ENCODE assay signal across 8 mouse cellular contexts in the genomic region with DNA sequence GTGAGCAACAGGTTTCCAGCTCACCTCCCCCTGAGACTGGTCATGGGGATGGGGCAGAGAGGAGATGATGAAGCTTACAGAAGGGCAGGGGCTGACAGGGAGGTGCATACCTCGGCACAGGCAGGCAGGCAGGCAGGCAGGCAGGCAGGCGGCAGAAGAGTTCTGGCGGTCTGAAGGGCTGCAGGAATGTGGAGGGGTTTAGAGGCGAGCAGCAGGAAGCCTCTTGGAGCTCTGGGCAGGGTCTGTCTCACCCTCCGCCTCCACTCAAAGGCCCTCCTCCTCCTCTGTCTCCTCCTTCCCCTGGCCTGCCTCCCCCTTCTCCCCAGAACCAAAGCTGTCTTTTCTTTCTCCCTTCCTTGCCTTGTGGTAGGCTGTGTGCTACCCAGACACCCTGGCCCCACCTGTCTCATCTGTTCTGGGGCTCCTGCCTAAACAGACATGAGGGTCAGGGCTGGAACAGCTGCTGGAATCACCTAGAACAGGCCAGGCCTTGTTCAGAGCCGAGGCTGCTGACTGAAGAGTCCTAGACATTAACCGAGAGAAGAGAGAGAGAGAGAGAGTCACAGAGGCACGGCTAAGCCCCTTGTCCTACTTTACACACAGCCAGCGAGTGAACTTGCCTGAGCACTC. TPM values are rescaled to one million over a fixed set of nuclear protein-coding genes. Genes with fewer than 3 reads are reported as not detected.
DNase-seq lines count a peak whose midpoint lies in the region; ATAC-seq and TF ChIP-seq lines count a peak whose summit lies in the region.

No protein-coding gene starts in this region.

- peak; percentile 67; the same call in 1 of the 2 replicates for TF ChIP-seq POLR2A in limb, embryonic 14.5 days (IDR thresholded peaks at IDR 0.05; ENCODE audit: borderline replicate concordance, extremely low read depth, insufficient read depth, insufficient read length)

- H3K4me3 ChIP-seq in ES-E14 (ENCODE audit: insufficient read depth in 1 of 2, low read depth in 1 of 2, low read length in 2 of 2, poor library complexity in 1 of 2, severe bottlenecking in 1 of 2) = peak overlapping the region; percentile 71 to 73
- peak overlapping the region; percentile 81 for H3K4me3 ChIP-seq in gastrocnemius, adult 2 months
- peak overlapping the region; percentile 35 for H3K4me3 ChIP-seq in hindbrain, embryonic 14.5 days (replicated peaks; ENCODE audit: low read length)
- H3K4me3 ChIP-seq in limb, embryonic 14.5 days (replicated peaks; ENCODE audit: low read length) = peak overlapping the region; percentile 76
- H3K4me3 ChIP-seq in midbrain, embryonic 16.5 days (ENCODE audit: low read depth, low read length) = peak overlapping the region; percentile 33

- TF ChIP-seq CTCF in gastrocnemius, adult 2 months (IDR thresholded peaks at IDR 0.05) = no peak

- H3K36me3 ChIP-seq in ES-E14 (ENCODE audit: control insufficient read depth, insufficient read depth, low read length, poor library complexity, severe bottlenecking) = no peaks in the 10 kb centered on the region
- no peaks in the 10 kb centered on the region for H3K36me3 ChIP-seq in hindbrain, embryonic 14.5 days (replicated peaks; ENCODE audit: control insufficient read depth, insufficient read depth)
- H3K36me3 ChIP-seq in limb, embryonic 14.5 days (ENCODE audit: control insufficient read depth, insufficient read depth, low read length) = peaks cover 11% of the 10 kb centered on the region
- H3K36me3 ChIP-seq in midbrain, embryonic 16.5 days (ENCODE audit: control insufficient read depth, insufficient read depth, low read length) = no peaks in the 10 kb centered on the region

- peak overlapping the region; percentile 62 for H3K9ac ChIP-seq in ES-E14 (ENCODE audit: insufficient read depth, low read depth, low read length, poor library complexity, severe bottlenecking)
- peak overlapping the region; percentile 60 for H3K9ac ChIP-seq in hindbrain, embryonic 14.5 days
- peak overlapping the region; percentile 88 for H3K9ac ChIP-seq in limb, embryonic 14.5 days (ENCODE audit: low read depth, low read length, severe bottlenecking)
- no peak overlapping the region for H3K9ac ChIP-seq in midbrain, embryonic 16.5 days (ENCODE audit: low read depth, low read length)

- H3K4me2 ChIP-seq in hindbrain, embryonic 14.5 days (replicated peaks) = peak overlapping the region; percentile 42
- H3K4me2 ChIP-seq in limb, embryonic 14.5 days (replicated peaks; ENCODE audit: low read depth, low read length, severe bottlenecking) = peak overlapping the region; percentile 83
- H3K4me2 ChIP-seq in midbrain, embryonic 16.5 days (ENCODE audit: low read length) = peak overlapping the region; percentile 58

- no peaks in the 10 kb centered on the region for H3K27me3 ChIP-seq in hindbrain, embryonic 14.5 days (ENCODE audit: control insufficient read depth, insufficient read depth, low read length)
- no peaks in the 10 kb centered on the region for H3K27me3 ChIP-seq in limb, embryonic 14.5 days (ENCODE audit: control insufficient read depth, insufficient read depth, low read length)
- H3K27me3 ChIP-seq in midbrain, embryonic 16.5 days (ENCODE audit: control insufficient read depth, insufficient read depth, low read depth, low read length) = no peaks in the 10 kb centered on the region

- ATAC-seq in hindbrain, embryonic 14.5 days (ENCODE audit: low FRiP score) = peak; percentile 71; the same call in 1 of the 2 replicates
- peak; percentile 92 for ATAC-seq in limb, embryonic 14.5 days (ENCODE audit: low FRiP score, low read depth)
- peak; percentile 73 for ATAC-seq in midbrain, embryonic 16.5 days

- H3K4me1 ChIP-seq in ES-E14 (ENCODE audit: control insufficient read depth in 2 of 2, insufficient read depth in 2 of 2, low read length in 2 of 2, poor library complexity in 1 of 2) = peaks cover 13 to 31% of the 10 kb centered on the region in 2 experiments
- peaks cover 9% of the 10 kb centered on the region for H3K4me1 ChIP-seq in hindbrain, embryonic 14.5 days (replicated peaks; ENCODE audit: control insufficient read depth, insufficient read depth, low read length)
- H3K4me1 ChIP-seq in limb, embryonic 14.5 days (ENCODE audit: control insufficient read depth, insufficient read depth, low read length) = peaks cover 40% of the 10 kb centered on the region
- H3K4me1 ChIP-seq in midbrain, embryonic 16.5 days (ENCODE audit: control insufficient read depth, insufficient read depth, low read length) = peaks cover 23% of the 10 kb centered on the region

- WGBS in hindbrain, embryonic 14.5 days = 7% methylated on average over 9 of the region's 9 CpGs
- 5% methylated on average over 7 of the region's 9 CpGs for WGBS in limb, embryonic 14.5 days
- under 1% methylated on average over 8 of the region's 9 CpGs for WGBS in midbrain, embryonic 16.5 days

- in situ Hi-C loops in ES-E14 (cut with MboI; ENCODE audit: low sequenced_read_pairs in 2 of 2, unreplicated experiment in 2 of 2) = no loop called here

- intact Hi-C loops in gastrocnemius, adult 2 months (cut with DNase I) = no loop called here

- DNase-seq in ES-E14 (ENCODE audit: low read depth, low spot score) = no peak
- peak; percentile 86 to 88 for DNase-seq in adrenal gland, postnatal 36 days
- peak; percentile 87 for DNase-seq in gastrocnemius, adult 2 months
- DNase-seq in hindbrain, embryonic 14.5 days (ENCODE audit: low spot score) = no peak
- DNase-seq in limb, embryonic 14.5 days (ENCODE audit: low spot score) = peak; percentile 90
- peak; percentile 77 for DNase-seq in urinary bladder, postnatal 14 days (ENCODE audit: low spot score)
- DNase-seq in thymus, postnatal 25 days = no peak

- H3K27ac ChIP-seq in ES-E14 (ENCODE audit: insufficient read depth, low read depth, low read length, poor library complexity, severe bottlenecking) = peak overlapping the region; percentile 57
- H3K27ac ChIP-seq in gastrocnemius, adult 2 months = peak overlapping the region; percentile 97
- H3K27ac ChIP-seq in hindbrain, embryonic 14.5 days = peak overlapping the region; percentile 68
- H3K27ac ChIP-seq in limb, embryonic 14.5 days (replicated peaks; ENCODE audit: low read depth, low read length) = peak overlapping the region; percentile 89
- H3K27ac ChIP-seq in midbrain, embryonic 16.5 days (ENCODE audit: low read length) = peak overlapping the region; percentile 69

- H3K9me3 ChIP-seq in ES-E14 (ENCODE audit: control insufficient read depth, insufficient read depth, low read depth, low read length) = no peaks in the 10 kb centered on the region
- no peaks in the 10 kb centered on the region for H3K9me3 ChIP-seq in hindbrain, embryonic 14.5 days (ENCODE audit: control insufficient read depth, low read length)
- H3K9me3 ChIP-seq in limb, embryonic 14.5 days (ENCODE audit: control insufficient read depth, low read length) = no peaks in the 10 kb centered on the region
- H3K9me3 ChIP-seq in midbrain, embryonic 16.5 days (replicated peaks; ENCODE audit: control insufficient read depth, low read length, poor library complexity, severe bottlenecking) = no peaks in the 10 kb centered on the region

TF ChIP-seq in ES-E14, 5 proteins besides CTCF, POLR2A, EP300 and RAD21:
- no peak for TF ChIP-seq ZC3H11A (IDR thresholded peaks at IDR 0.05; ENCODE audit: borderline replicate concordance, low read depth, low read length)

RNA-seq across cellular contexts. Expression of a gene that starts 3.2 kb away (rescaled TPM):
- total RNA-seq in ES-E14 (2012; rRNA removed) = 411 and 485 TPM in 2 replicates
- 1,000 to 10,000 TPM; 2,443 to 3,326 TPM for total RNA-seq in adrenal gland, postnatal 36 days (2021)
- total RNA-seq in gastrocnemius, adult 2 months (2021) = 100 to 1,000 TPM; 276 to 473 TPM
- 532 and 583 TPM in 2 replicates for polyA plus RNA-seq in hindbrain, embryonic 14.5 days (2014; fragmentation: Nextera tagmentation; extraction: Ambion mirVana)
- polyA plus RNA-seq in limb, embryonic 14.5 days (2012; rRNA removed) = 1,741 and 2,064 TPM in 2 replicates
- polyA plus RNA-seq in limb, embryonic 14.5 days (2014; fragmentation: Nextera tagmentation; extraction: Ambion mirVana) = 2,065 and 2,257 TPM in 2 replicates
- 426 and 452 TPM in 2 replicates for polyA plus RNA-seq in midbrain, embryonic 16.5 days (2015; fragmentation: Nextera tagmentation; extraction: Ambion mirVana)

RNA-seq across cellular contexts. Expression of a gene that starts 41.2 kb away (rescaled TPM):
- total RNA-seq in ES-E14 (2012; rRNA removed) = 371 and 407 TPM in 2 replicates
- total RNA-seq in adrenal gland, postnatal 36 days (2021) = 100 to 1,000 TPM; 216 to 347 TPM
- 10 to 100 TPM; 41.3 to 45.4 TPM for total RNA-seq in gastrocnemius, adult 2 months (2021)
- polyA plus RNA-seq in hindbrain, embryonic 14.5 days (2014; fragmentation: Nextera tagmentation; extraction: Ambion mirVana) = 259 and 340 TPM in 2 replicates
- polyA plus RNA-seq in limb, embryonic 14.5 days (2012; rRNA removed) = 236 and 256 TPM in 2 replicates
- 428 and 474 TPM in 2 replicates for polyA plus RNA-seq in limb, embryonic 14.5 days (2014; fragmentation: Nextera tagmentation; extraction: Ambion mirVana)
- 196 and 215 TPM in 2 replicates for polyA plus RNA-seq in midbrain, embryonic 16.5 days (2015; fragmentation: Nextera tagmentation; extraction: Ambion mirVana)

RNA-seq across cellular contexts. Expression of a gene that starts 49.7 kb away (rescaled TPM):
- 178 and 189 TPM in 2 replicates for total RNA-seq in ES-E14 (2012; rRNA removed)
- total RNA-seq in adrenal gland, postnatal 36 days (2021) = 10 to 100 TPM; 58.5 to 63.4 TPM
- 10 to 100 TPM; 52.5 to 55.5 TPM for total RNA-seq in gastrocnemius, adult 2 months (2021)
- 99.5 and 102 TPM in 2 replicates for polyA plus RNA-seq in hindbrain, embryonic 14.5 days (2014; fragmentation: Nextera tagmentation; extraction: Ambion mirVana)
- 77.7 and 79.0 TPM in 2 replicates for polyA plus RNA-seq in limb, embryonic 14.5 days (2012; rRNA removed)
- 170 and 171 TPM in 2 replicates for polyA plus RNA-seq in limb, embryonic 14.5 days (2014; fragmentation: Nextera tagmentation; extraction: Ambion mirVana)
- polyA plus RNA-seq in midbrain, embryonic 16.5 days (2015; fragmentation: Nextera tagmentation; extraction: Ambion mirVana) = 92.4 and 103 TPM in 2 replicates

Comparison
In these comparisons a context has a peak if more than half of its experiments do, and no peak if none do; other contexts are left out.
1. DNase-seq: peak in adrenal gland, postnatal 36 days (2 of 2), gastrocnemius, adult 2 months (single experiment), limb, embryonic 14.5 days (single experiment) and urinary bladder, postnatal 14 days (single experiment); none in ES-E14 (single experiment), hindbrain, embryonic 14.5 days (single experiment) and thymus, postnatal 25 days (single experiment).
2. Peak in every context shown above with its lines, with median percentiles within 50 percentile points of each other: H3K27ac ChIP-seq, H3K4me3 ChIP-seq, ATAC-seq and H3K4me2 ChIP-seq.